Mouse (Mus musculus) C2C12 (cell line): ENCODE measurements at regions not wholly inside any gene's neighbourhood (a gene's known extent, or its start where the extent isn't known, plus 50 kb on each side); places are given as distances from the start of the nearest gene placed in this dataset.

Source experiments
- CTCF ChIP-seq: IDR thresholded peaks from one replicate; pipeline ENCODE4 v1.5.1; 2011; ENCODE audit not compliant: control insufficient read depth, insufficient read depth, insufficient read length
- MYOG ChIP-seq: IDR thresholded peaks from one replicate; pipeline ENCODE4 v1.6.1; 2011; ENCODE audit not compliant: control insufficient read depth, insufficient read length; ENCODE audit errors: extremely low read depth
- USF1 ChIP-seq: IDR thresholded peaks from one replicate; pipeline ENCODE4 v1.6.1; 2011; ENCODE audit warnings: low read depth, mild to moderate bottlenecking, control low read depth, moderate library complexity

DNA sequence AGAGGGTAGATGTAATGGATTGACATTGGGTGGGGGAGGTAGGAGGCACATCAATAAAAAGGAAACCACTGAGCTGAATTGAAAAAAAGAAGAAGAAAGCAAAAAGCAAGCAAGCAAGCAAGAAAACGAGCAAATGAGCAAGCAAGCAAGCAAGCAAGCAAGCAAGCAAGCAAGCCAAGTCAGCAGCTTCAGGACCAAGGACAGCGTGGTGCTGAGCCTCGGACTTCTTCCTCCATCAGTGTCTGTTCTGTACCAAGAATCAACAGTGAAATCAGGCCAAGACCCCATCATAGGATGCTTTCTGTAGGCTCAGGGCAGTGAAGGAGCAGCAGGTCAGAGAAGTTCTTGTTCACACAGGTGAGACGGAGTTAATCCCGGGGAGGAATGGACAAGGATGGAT is 392.7 kb upstream of the BB014433 start:
- TF ChIP-seq MYOG (no peak), CTCF (no peak), USF1 (no peak)
